Mouse (Mus musculus) brown adipose tissue, adult 24 weeks (tissue): ENCODE data around the gene Pdzd3. TPM values are rescaled to one million over a fixed set of nuclear protein-coding genes. Genes with fewer than 3 reads are reported as not detected.

Experiments
- H3K27ac ChIP-seq: fragments of 200-500 bp; replicated peaks from 2 replicates; pipeline ENCODE4 v1.5.1; 2012; ENCODE audit warnings: low read depth, mild to moderate bottlenecking, low read length
- H3K4me1 ChIP-seq: fragments of 200-500 bp; 2 replicates; pipeline ENCODE4 v1.6.1; 2012; ENCODE audit warnings: low read length, mixed read lengths; ENCODE audit not compliant: control insufficient read depth, insufficient read depth, insufficient read length
- H3K4me3 ChIP-seq: fragments of 200-500 bp; 2 replicates; pipeline ENCODE4 v1.5.1; 2012; ENCODE audit warnings: low read depth, mild to moderate bottlenecking, low read length, moderate library complexity; ENCODE audit not compliant: insufficient read depth
- polyA plus RNA-seq: library from polyadenylated mRNA; stranded (reverse); fragments of >200 nt; gene quantifications from 2 replicates; pipeline ENCODE4 v1.2.4, GENCODE M21; 2012; ENCODE audit not compliant: missing spikeins, insufficient read depth, insufficient read length

Gene Pdzd3
- polyA plus RNA-seq, 1 experiment: not detected

DNA sequence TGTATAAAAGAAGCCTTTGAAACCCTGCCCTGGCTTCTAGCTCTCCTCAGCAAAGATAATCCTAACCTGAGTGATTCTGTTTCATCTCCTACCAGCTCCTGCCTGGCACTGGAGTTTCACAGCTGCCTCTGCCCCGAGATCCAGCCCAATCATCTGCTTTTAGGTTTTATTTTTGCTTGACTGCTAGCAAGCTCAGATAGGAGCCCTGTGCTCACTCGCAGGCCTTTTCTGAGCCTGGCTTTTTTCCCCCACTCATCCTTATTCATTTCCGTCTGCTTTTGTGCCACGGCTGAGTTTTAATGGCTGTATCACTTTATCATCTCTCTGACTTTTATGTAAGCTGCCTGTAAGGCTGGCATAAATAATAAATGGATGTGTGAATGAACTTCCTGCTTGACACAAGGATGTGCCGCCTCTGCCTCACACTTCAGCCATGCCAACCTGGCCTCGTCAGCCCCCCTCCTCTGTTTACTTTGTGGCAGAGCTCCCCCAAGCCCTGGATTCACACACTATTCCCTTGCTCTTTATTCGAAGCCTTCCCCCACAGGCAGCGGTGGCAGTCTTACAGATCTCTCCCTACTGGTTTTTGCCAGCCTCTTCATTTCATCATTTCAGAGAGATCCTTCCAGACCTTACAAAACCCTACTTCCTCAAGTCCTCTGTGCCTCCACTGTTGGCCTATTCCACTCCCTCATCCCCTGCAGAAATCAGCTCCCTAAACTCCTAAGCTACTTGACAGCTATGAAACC, 15.4 kb upstream of the Pdzd3 start:
- peaks cover 8% of the 10 kb centered on the region; the same call in 1 of the 2 replicates for H3K4me1 ChIP-seq
- H3K27ac ChIP-seq: 0 out of 2 replicates have a peak overlapping the region, but pooled peaks have one; percentile 17
- peak overlapping the region; percentile 83; the same call in 1 of the 2 replicates for H3K4me3 ChIP-seq

DNA sequence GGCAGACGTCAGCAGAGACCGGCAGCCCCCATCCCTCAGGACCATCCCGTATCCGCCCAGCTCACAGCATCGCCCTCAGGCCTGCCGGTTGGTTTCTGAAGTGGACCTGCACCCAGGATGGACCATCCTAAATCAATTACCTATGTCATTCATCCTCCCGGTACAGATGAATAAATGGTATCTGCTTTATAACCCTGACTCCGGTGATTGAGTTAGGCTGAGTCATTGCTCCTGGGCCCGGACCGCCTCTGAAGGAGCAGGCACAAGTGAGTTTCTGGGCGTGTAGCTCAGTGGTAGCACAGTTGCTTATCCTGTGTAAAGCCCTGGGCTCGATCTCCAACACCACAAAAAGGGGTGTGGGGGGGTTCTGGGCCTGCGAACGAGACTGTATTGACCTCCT, 10.1 kb upstream of the Pdzd3 start:
- H3K4me3 ChIP-seq: no peak overlapping the region
- H3K4me1 ChIP-seq: no peaks in the 10 kb centered on the region
- no peak overlapping the region for H3K27ac ChIP-seq

DNA sequence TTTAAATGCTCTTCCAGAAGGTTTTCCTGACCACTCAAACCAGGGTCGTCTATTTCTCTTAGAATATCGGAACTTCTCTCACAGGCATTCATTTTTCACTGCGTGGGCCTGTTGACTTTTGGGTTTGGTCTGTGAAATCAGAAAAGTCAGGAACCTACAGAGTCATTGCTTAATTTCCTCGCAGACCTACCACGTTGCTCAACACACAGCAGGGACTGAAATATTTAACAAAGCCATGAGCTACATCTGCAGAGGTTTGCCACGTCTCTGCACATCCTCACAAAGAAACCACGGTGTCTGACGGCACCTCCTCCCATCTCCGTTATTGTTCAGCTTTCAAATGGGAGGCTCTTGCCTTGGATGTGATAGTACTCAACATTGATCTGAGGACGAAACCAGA, 7.7 kb upstream of the Pdzd3 start:
- no peak overlapping the region for H3K27ac ChIP-seq
- H3K4me1 ChIP-seq: no peaks in the 10 kb centered on the region
- no peak overlapping the region for H3K4me3 ChIP-seq

DNA sequence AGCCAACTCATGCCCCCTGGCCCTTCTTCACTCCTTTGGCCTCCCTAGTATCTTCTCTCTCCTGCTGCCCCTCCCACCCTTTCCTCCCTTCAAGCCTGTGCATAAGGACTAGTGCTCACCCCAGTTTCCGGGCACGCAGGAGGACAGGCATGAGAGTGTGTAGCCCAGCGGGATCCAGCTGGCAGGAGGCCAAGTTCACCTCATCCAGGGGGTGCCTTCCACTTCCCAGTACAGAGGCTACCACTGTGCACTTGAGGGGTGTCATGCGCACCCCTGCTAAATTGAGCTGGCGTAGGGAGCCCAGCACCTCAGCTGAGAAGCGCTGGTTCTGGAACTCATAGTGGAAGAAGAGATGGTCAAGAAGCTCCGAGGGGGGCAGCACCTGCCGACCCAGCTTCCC, 4.9 kb upstream of the Pdzd3 start:
- no peak overlapping the region for H3K27ac ChIP-seq
- H3K4me3 ChIP-seq: no peak overlapping the region
- H3K4me1 ChIP-seq: no peaks in the 10 kb centered on the region

DNA sequence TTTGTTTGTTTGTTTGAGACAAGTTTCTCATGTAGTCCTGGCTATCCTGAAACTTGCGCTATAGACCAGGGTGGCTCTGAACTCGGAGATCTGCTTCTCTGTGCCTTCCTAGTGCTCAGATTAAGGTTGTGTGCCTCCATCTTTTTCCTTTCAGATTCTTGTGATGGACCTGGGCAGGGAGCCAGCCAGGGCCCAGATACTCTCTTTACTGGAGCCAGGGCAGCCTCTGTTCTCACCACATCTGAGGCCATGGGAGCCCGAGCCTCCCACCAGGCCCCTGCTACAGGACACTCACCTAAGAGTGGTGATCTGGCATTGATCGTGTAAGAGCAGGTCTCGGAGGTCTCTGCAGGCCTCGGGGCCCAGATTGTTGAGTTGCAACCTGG, 3.9 kb upstream of the Pdzd3 start:
- no peak overlapping the region for H3K4me3 ChIP-seq
- H3K27ac ChIP-seq: no peak overlapping the region

DNA sequence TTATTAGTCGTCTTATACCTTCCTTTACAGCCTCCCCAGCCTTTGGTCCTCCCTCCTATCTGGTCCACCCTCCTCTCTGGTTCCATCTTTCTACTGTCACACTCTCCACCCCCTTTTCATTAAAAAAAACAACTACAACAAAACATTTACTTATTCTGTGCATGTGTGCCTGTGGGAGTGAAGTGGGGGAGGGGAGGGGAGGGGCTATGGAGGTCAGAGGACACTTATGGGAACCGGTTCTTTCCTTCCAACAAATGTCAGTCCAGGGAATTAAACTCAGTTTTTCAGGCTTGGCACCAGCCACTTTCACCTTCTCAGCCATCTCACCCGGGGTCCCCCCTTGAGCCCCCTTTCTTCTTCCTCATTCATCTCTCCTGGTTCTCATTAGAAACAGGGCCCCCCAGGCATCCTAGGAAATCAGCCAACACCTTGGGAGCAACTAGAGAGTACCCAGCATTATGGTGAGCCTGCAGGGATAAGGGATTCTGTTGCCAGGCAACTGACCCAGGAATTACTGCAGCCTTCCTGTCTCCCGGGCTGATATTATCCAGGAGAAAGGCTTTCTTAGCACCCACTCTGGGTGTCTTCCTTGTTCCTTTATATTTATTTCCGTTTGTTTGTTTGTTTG, 3.4 kb upstream of the Pdzd3 start:
- no peaks in the 10 kb centered on the region for H3K4me1 ChIP-seq
- H3K4me3 ChIP-seq: no peak overlapping the region
- H3K27ac ChIP-seq: no peak overlapping the region

More for the DNA sequence above, 3.9 kb upstream of the Pdzd3 start:
- H3K4me1 ChIP-seq: no peaks in the 10 kb centered on the region

DNA sequence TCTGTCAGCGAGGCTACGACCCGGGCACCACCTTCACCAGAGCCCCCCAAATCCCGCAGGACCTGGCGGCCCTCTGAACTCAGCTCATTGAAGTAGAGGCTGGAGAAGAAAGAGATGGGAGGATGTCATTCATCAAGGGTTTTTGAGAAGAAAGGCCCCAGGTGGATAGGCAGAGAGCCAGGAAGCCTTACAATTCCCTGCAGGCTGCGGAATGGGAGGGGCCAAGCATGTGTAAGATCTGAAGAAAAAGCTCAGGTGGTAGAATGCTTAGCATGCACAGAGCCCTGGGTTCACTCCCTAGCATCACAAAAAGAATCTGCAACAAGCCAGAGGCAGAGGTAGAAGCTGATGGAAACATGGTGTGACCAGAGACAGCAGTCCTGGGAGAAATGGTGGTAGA, 2.2 kb upstream of the Pdzd3 start:
- no peak overlapping the region for H3K4me3 ChIP-seq
- H3K27ac ChIP-seq: no peak overlapping the region
- no peaks in the 10 kb centered on the region for H3K4me1 ChIP-seq

DNA sequence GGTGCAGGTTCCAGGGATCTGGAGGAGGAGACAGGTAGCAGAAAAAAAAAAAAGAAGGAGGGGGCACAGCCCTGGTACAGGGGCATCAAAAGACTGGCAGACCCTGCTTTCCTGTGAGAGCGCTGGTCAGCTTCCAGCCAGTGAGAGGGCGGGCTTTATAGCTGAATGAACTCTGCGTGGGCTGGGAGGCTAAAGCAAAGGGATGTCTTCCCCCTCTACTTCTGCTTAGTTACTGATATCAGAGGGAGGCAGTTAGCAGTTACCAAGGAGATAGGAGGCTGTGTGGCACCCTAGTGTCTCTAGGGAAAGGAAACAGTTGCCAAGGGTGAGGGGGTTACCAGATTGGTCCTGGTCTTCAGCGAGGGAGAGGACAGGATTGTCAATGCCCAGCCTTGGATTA, 826 bp downstream of the Pdzd3 start:
- H3K27ac ChIP-seq: no peak overlapping the region
- H3K4me1 ChIP-seq: no peaks in the 10 kb centered on the region
- no peak overlapping the region for H3K4me3 ChIP-seq

DNA sequence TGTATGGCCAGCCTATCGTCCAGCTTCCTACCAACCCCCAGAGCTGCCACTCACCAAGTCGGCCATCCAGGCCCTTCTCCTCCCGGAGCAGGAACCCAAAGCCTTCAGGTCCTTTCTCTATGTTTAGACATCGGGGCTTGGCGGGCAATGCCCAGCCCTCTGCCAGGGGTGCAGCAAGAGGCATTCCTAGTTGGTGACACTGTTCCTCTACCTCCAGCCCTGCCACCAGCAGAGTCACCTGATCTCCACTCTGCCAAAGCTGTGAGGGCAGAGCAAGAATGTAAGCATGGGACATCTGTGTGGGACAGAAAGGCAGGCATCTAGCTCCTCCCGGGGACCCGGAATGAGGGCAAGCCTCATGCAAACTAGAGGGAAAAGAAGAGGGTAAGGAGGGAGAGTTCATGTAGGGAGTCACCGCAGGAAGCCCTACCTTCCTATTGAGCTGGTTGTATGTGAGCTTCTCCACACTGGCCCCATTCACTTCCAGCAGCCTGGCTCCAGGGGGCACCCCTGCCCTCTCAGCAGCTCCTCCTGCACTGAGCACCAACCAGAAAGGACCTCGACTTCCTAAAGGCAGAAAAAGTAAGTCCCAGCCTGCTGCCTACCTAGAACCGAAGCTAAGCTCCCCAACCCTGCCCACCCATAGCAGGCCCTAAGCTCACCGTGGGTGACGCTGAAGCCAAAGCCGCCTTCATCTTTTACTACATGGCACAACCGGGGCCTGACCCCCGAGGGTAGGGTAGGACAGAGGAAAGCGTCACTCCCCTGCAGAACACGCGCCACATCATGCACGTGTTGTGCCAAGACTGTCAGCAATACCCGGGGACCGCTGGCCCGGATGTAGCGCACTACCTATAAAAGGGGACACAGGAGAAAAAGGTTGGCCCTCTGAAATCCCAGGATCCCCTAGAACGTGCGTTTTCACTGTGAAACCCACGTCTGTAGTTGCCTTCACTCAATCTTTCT, 1.8 kb downstream of the Pdzd3 start:
- Histone ChIP-seq H3K4me3 (no peak overlapping the region), H3K27ac (no peak overlapping the region)

DNA sequence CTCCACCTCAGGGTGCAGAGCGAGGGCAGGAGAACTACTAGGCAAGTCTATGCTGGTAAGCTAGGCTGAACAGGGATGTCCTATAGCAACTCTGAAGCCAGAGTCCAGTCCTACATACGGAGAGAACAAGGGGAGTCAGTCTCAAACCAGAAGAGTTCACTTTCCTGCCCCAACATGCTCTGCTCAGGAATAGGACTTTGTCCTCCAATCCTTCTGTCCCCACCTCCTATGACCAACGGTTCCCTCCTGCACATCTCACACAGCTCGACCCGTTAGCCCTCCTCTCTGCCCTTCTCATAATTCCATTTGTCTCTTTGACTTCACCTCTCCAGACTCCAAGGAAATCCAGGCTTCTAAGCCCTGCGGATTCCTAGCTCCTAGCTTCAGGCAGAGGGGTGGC, 3.4 kb downstream of the Pdzd3 start:
- no peaks in the 10 kb centered on the region for H3K4me1 ChIP-seq
- H3K4me3 ChIP-seq: no peak overlapping the region
- H3K27ac ChIP-seq: no peak overlapping the region

More for the DNA sequence above, 1.8 kb downstream of the Pdzd3 start:
- H3K4me1 ChIP-seq: no peaks in the 10 kb centered on the region

DNA sequence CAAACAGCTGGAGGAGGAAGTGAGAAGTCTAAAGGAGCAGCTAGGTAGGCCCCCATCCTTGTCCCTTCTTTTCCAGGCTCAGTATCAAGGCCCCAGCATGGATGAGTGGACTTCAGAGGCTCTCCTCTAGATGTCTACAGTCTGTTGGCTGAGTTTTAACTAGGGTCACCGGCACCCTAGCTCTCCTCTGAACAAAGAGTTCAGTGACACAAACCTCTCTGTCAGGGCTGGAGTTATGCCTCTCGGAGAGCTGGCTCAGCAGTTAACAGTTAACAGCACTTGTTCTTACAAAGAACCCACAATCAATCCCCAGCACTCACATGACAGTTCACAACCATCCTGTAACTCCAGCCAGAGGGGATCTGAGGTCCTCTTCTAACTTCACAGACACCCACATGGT, 7.7 kb downstream of the Pdzd3 start:
- no peak overlapping the region for H3K27ac ChIP-seq
- no peaks in the 10 kb centered on the region for H3K4me1 ChIP-seq
- H3K4me3 ChIP-seq: no peak overlapping the region

DNA sequence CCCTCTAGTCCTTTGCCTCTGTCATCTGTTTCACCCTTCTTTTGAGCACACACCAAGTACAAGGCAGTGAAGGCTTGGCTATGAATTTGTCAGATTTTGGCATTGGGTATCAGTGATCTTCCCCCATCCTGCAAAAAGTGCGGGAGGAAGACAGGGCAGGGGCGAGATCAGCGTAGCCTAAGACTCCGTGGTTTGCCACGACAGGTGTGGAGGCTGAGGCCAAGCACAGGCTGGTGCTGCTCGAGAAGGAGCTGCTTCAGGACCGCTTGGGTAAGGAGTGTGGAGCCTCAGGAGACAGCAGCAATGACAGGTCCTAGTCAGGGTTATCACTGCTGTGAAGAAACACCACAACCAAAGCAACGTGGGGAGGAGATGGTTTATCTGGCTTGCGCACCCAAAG, 9.9 kb downstream of the Pdzd3 start:
- no peak overlapping the region for H3K27ac ChIP-seq
- H3K4me1 ChIP-seq: no peaks in the 10 kb centered on the region
- no peak overlapping the region for H3K4me3 ChIP-seq

DNA sequence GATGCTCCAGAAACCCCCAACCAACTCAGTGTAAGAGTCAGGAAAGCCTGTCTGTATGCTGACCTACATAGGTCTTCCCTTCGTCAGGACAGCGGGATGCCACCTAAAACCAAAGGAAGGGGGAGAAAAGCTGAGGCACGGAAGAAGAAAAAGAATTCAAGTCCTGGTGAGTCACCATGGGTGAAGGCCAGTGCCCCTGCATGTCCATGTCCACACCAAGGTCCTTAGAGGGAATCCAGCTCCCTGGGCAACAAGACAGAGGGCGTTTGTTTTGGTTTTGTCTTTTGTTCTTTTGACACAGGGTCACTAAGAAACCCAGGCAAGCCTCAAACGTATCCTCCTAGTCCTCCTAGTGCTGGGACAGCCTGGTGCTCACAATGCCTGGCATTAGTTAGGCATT, 10.4 kb downstream of the Pdzd3 start:
- no peaks in the 10 kb centered on the region for H3K4me1 ChIP-seq
- no peak overlapping the region for H3K4me3 ChIP-seq
- no peak overlapping the region for H3K27ac ChIP-seq

DNA sequence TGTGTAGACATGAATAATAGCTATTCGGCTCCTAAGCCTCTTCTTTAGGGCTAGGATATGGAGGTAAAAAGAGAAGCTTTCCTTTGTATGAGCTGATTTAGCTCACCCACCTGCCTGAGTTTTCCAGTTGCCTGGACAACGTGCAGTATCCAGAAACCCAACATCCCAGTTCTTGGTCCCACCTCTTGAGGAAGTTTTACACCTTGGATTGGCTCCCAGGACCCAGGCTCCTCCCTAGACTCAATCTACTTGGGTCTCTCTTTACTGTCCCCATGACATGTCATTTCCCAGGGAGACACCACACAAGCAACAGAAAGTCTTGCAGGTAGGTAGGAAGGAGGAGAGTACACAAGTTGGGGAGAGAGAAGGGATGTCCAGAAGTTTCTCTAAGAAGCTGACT, 10.9 kb downstream of the Pdzd3 start, which contains the start of gene Ccdc153:
Ccdc153 (plus strand) TSS at position 278 of the 400 bp plus-strand sequence.
- Histone ChIP-seq H3K27ac (no peak within 1 kb of the TSS), H3K4me1 (no peaks in the 10 kb centered on the region), H3K4me3 (no peak within 1 kb of the TSS)

DNA sequence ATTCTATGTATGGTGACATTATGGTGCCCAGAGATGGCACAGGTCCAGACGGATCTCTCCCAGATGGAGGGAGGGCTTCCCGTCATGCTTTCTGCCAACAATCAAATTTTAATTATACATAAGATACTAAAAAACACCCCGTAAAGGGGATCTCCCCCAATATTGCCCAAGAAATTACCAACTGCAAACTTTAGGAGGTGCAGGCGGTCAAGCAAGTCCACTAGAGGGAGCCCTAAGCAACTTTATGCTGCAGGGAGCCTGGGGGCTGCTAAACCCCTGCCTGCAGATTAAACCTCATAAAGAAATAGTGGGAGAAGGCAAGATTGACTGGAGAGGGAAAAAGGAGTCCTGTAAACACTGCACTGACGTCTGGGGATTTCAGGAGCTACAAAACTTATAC, 11.8 kb downstream of the Pdzd3 start:
- Histone ChIP-seq H3K4me3 (no peak overlapping the region), H3K4me1 (no peaks in the 10 kb centered on the region), H3K27ac (no peak overlapping the region)
